ENCODE assay signal across 17 mouse cellular contexts in genomic region chr8:95200001-95200405, GRCm38 (mm10). TPM values are rescaled to one million over a fixed set of nuclear protein-coding genes. Genes with fewer than 3 reads are reported as not detected.
A peak's percentile ranks its signal among the peaks of the same experiment; 100 is the strongest.
DNase-seq lines count a peak whose midpoint lies in the region; ATAC-seq and TF ChIP-seq lines count a peak whose summit lies in the region.
"Had no signal": no experiment of that assay in that cellular context is flagged by ENCODE, and none has a peak within 500 bp of the region (broad histone marks: within the 10 kb centered on the region; RNA-seq: fewer than 3 reads in every experiment).

No protein-coding gene starts in this region.

- H3K4me3 ChIP-seq in liver, embryonic 13.5 days (replicated peaks): no peak overlapping the region
- no peak overlapping the region for H3K4me3 ChIP-seq in liver, embryonic 11.5 days (ENCODE audit: low read depth, low read length)
- H3K4me3 ChIP-seq in liver, embryonic 16.5 days (ENCODE audit: low read depth, low read length): no peak overlapping the region
- H3K4me3 ChIP-seq in limb, embryonic 10.5 days: no peak overlapping the region
- H3K4me3 ChIP-seq in left cerebral cortex, adult 2 months: no peak overlapping the region
- H3K4me3 ChIP-seq: erythroblast, embryonic 14.5 days; gastrocnemius, adult 2 months had no signal

- no peak for DNase-seq in liver, embryonic 13.5 days
- DNase-seq in liver, embryonic 11.5 days (ENCODE audit: low spot score): no peak
- peak; percentile 16 for DNase-seq in NIH3T3 (ENCODE audit: low read depth)
- peak; percentile 51 for DNase-seq in adrenal gland, postnatal 10 days
- DNase-seq in cerebellum, postnatal 25 days: no peak
- no peak for DNase-seq in limb, embryonic 10.5 days (ENCODE audit: low spot score)
- DNase-seq in left cerebral cortex, adult 2 months (ENCODE audit: extremely low spot score in 1 of 2, low spot score in 2 of 2): no peak
- DNase-seq: cerebellum, adult 2 months; forebrain, postnatal 0 days; gastrocnemius, adult 2 months; heart, adult 11 months; kidney, postnatal 10 days; lung, postnatal 36 days; thymus, postnatal 4 days had no signal

- H3K36me3 ChIP-seq in liver, embryonic 13.5 days: no peaks in the 10 kb centered on the region
- no peaks in the 10 kb centered on the region for H3K36me3 ChIP-seq in liver, embryonic 11.5 days (ENCODE audit: control insufficient read depth, insufficient read depth, low read length)
- no peaks in the 10 kb centered on the region for H3K36me3 ChIP-seq in liver, embryonic 16.5 days (ENCODE audit: control insufficient read depth, insufficient read depth)
- no peaks in the 10 kb centered on the region for H3K36me3 ChIP-seq in limb, embryonic 10.5 days

- WGBS in liver, embryonic 13.5 days (ENCODE audit: insufficient replicate concordance): 62% methylated on average over 9 of the region's 9 CpGs
- 72% methylated on average over 9 of the region's 9 CpGs for WGBS in liver, embryonic 11.5 days
- 58% methylated on average over 9 of the region's 9 CpGs for WGBS in liver, embryonic 16.5 days (ENCODE audit: insufficient replicate concordance)
- WGBS in limb, embryonic 10.5 days: 82% methylated on average over 9 of the region's 9 CpGs

- ATAC-seq in liver, embryonic 13.5 days (ENCODE audit: low read depth): no peak
- ATAC-seq in liver, embryonic 11.5 days (replicated peaks; ENCODE audit: low FRiP score): no peak
- ATAC-seq in liver, embryonic 16.5 days (ENCODE audit: low read depth): peak; percentile 64
- ATAC-seq: forebrain, postnatal 0 days had no signal

- 0 out of 2 replicates have a peak overlapping the region, but pooled peaks have one; percentile 8 for H3K4me2 ChIP-seq in liver, embryonic 13.5 days
- no peak overlapping the region for H3K4me2 ChIP-seq in liver, embryonic 11.5 days
- no peak overlapping the region for H3K4me2 ChIP-seq in liver, embryonic 16.5 days (ENCODE audit: low read depth, low read length)

- intact Hi-C loops in left cerebral cortex, adult 2 months (cut with DNase I): loop anchor here (5.0 to 10.0 kb wide), 2 partner anchors 105 to 248 kb away; no protein-coding TSS in a partner anchor

- H3K27me3 ChIP-seq in liver, embryonic 13.5 days: no peaks in the 10 kb centered on the region
- no peaks in the 10 kb centered on the region for H3K27me3 ChIP-seq in liver, embryonic 11.5 days (replicated peaks; ENCODE audit: control insufficient read depth, insufficient read depth, low read length)
- no peaks in the 10 kb centered on the region for H3K27me3 ChIP-seq in liver, embryonic 16.5 days (ENCODE audit: control insufficient read depth, insufficient read depth, low read depth, low read length)
- H3K27me3 ChIP-seq in limb, embryonic 10.5 days (ENCODE audit: low read depth, poor library complexity, severe bottlenecking): 0 out of 2 replicates have a peak, but pooled peaks cover 3% of the 10 kb centered on the region

- no peak overlapping the region for H3K27ac ChIP-seq in liver, embryonic 13.5 days
- no peak overlapping the region for H3K27ac ChIP-seq in liver, embryonic 11.5 days (ENCODE audit: low read depth, low read length)
- H3K27ac ChIP-seq in liver, embryonic 16.5 days (ENCODE audit: low read length): peak overlapping the region; percentile 29
- no peak overlapping the region for H3K27ac ChIP-seq in limb, embryonic 10.5 days
- H3K27ac ChIP-seq in left cerebral cortex, adult 2 months: no peak overlapping the region
- H3K27ac ChIP-seq: gastrocnemius, adult 2 months; liver, embryonic 14.5 days had no signal

- no peaks in the 10 kb centered on the region for H3K9me3 ChIP-seq in liver, embryonic 13.5 days (replicated peaks)
- H3K9me3 ChIP-seq in liver, embryonic 11.5 days (ENCODE audit: control insufficient read depth, low read length): no peaks in the 10 kb centered on the region
- no peaks in the 10 kb centered on the region for H3K9me3 ChIP-seq in liver, embryonic 16.5 days (replicated peaks; ENCODE audit: control insufficient read depth, low read length)
- H3K9me3 ChIP-seq in limb, embryonic 10.5 days (replicated peaks): no peaks in the 10 kb centered on the region

- no peaks in the 10 kb centered on the region for H3K4me1 ChIP-seq in liver, embryonic 13.5 days (replicated peaks)
- no peaks in the 10 kb centered on the region for H3K4me1 ChIP-seq in liver, embryonic 11.5 days (replicated peaks; ENCODE audit: control insufficient read depth, insufficient read depth, low read length)
- no peaks in the 10 kb centered on the region for H3K4me1 ChIP-seq in liver, embryonic 16.5 days (ENCODE audit: control insufficient read depth, low read depth, low read length)
- no peaks in the 10 kb centered on the region for H3K4me1 ChIP-seq in limb, embryonic 10.5 days

- no peak overlapping the region for H3K9ac ChIP-seq in liver, embryonic 13.5 days
- H3K9ac ChIP-seq in liver, embryonic 11.5 days (ENCODE audit: low read depth, low read length): no peak overlapping the region
- H3K9ac ChIP-seq in liver, embryonic 16.5 days (ENCODE audit: low read depth, low read length): no peak overlapping the region
- H3K9ac ChIP-seq: forebrain, postnatal 0 days; liver, embryonic 14.5 days had no signal

- no peak for TF ChIP-seq CTCF in left cerebral cortex, adult 2 months (IDR thresholded peaks at IDR 0.05)

RNA-seq across cellular contexts. Expression of gene Kifc3, which starts 2.6 kb away (rescaled TPM):
- 3.2 and 4.1 TPM in 2 replicates for polyA plus RNA-seq in liver, embryonic 13.5 days (2015; fragmentation: Nextera tagmentation; extraction: Ambion mirVana)
- polyA plus RNA-seq in liver, embryonic 11.5 days (2014; fragmentation: Nextera tagmentation; extraction: Ambion mirVana): 7.8 and 8.1 TPM in 2 replicates
- 10 to 100 TPM; 80.0 to 89.0 TPM for total RNA-seq in adrenal gland, postnatal 10 days (2021)
- 5.1 and 5.5 TPM in 2 replicates for polyA plus RNA-seq in liver, embryonic 16.5 days (2015; fragmentation: Nextera tagmentation; extraction: Ambion mirVana)
- 10.8 and 13.2 TPM in 2 replicates for polyA plus RNA-seq in limb, embryonic 10.5 days (2016; fragmentation: Nextera tagmentation; extraction: Ambion mirVana)
- total RNA-seq in left cerebral cortex, adult 2 months (2021): 10 to 100 TPM; 58.4 to 61.5 TPM

Comparison
In these comparisons a context has a peak if more than half of its experiments do, and no peak if none do; other contexts are left out.
1. DNase-seq: peak in NIH3T3 (single experiment) and adrenal gland, postnatal 10 days (single experiment); none in liver, embryonic 13.5 days (single experiment), liver, embryonic 11.5 days (single experiment), cerebellum, postnatal 25 days (0 of 2), limb, embryonic 10.5 days (single experiment) and left cerebral cortex, adult 2 months (0 of 2).